Mouse (Mus musculus) spleen, adult 18-20 months (tissue): Measurements from ENCODE around the gene Dhfr.

Source experiments
- DNase-seq, 2 experiments: peaks; one replicate each; pipeline ENCODE4 v3.0.0; 2022; ENCODE audit warnings: mixed read lengths in 2 of 2

The Dhfr gene

GRCm38 (mm10) chr13:92393047-92393661 lies 38.6 kb downstream of the Dhfr start:
- no peak for DNase-seq

GRCm38 (mm10) chr13:92398491-92399384 lies 44.2 kb downstream of the Dhfr start:
- no peak for DNase-seq

GRCm38 (mm10) chr13:92402063-92402462 lies 47.5 kb downstream of the Dhfr start:
- no peak for DNase-seq

- no peak for DNase-seq
Measured at GRCm38 (mm10) chr13:92403496-92403895, 49.0 kb downstream of the Dhfr start.

GRCm38 (mm10) chr13:92410486-92410885 lies 56.0 kb downstream of the Dhfr start:
- DNase-seq: no peak

GRCm38 (mm10) chr13:92419630-92420029 lies 65.1 kb downstream of the Dhfr start:
- DNase-seq: no peak

GRCm38 (mm10) chr13:92423711-92424110 lies 69.2 kb downstream of the Dhfr start:
- DNase-seq: no peak

- peak in 1 of 2 experiments; percentile 9 for DNase-seq
Measured at GRCm38 (mm10) chr13:92425758-92426264, 71.3 kb downstream of the Dhfr start, which contains the start of gene Ankrd34b. TSS of gene Ankrd34b (plus strand) at chr13:92425896.

GRCm38 (mm10) chr13:92426294-92427051 lies 71.9 kb downstream of the Dhfr start:
- DNase-seq: no peak

- no peak for DNase-seq
Measured at GRCm38 (mm10) chr13:92427351-92427855, 72.9 kb downstream of the Dhfr start.
